Mouse (Mus musculus): ENCODE data around the gene Fndc8. TPM values are rescaled to one million over a fixed set of nuclear protein-coding genes. Genes with fewer than 3 reads are reported as not detected.

Gene Fndc8
- polyA plus RNA-seq, 1 experiment: not detected

- no peak for TF ChIP-seq GATA1 (IDR thresholded peaks at IDR 0.05; ENCODE audit: low read length)
These were observed 37.1 kb downstream of the Fndc8 start for GRCm38 (mm10) chr11:82928897-82929632.

GRCm38 (mm10) chr11:82929633-82929950 lies 37.7 kb downstream of the Fndc8 start:
- TF ChIP-seq GATA1 (IDR thresholded peaks at IDR 0.05; ENCODE audit: low read length): no peak

GRCm38 (mm10) chr11:82933186-82933585 lies 41.3 kb downstream of the Fndc8 start:
- TF ChIP-seq GATA1 (IDR thresholded peaks at IDR 0.05; ENCODE audit: low read length): no peak

- TF ChIP-seq GATA1 (IDR thresholded peaks at IDR 0.05; ENCODE audit: low read length): no peak
These were observed 51.4 kb downstream of the Fndc8 start for GRCm38 (mm10) chr11:82943336-82943735.

- TF ChIP-seq GATA1 (IDR thresholded peaks at IDR 0.05; ENCODE audit: low read length): no peak
These were observed 53.7 kb downstream of the Fndc8 start for GRCm38 (mm10) chr11:82945636-82946035.

GRCm38 (mm10) chr11:82947457-82947856 lies 55.5 kb downstream of the Fndc8 start:
- TF ChIP-seq GATA1 (IDR thresholded peaks at IDR 0.05; ENCODE audit: low read length): no peak

- no peak for TF ChIP-seq GATA1 (IDR thresholded peaks at IDR 0.05; ENCODE audit: low read length)
These were observed 57.1 kb downstream of the Fndc8 start for GRCm38 (mm10) chr11:82949036-82949435.

Other genes with a start within 250 kb of the Fndc8 start
- gene Cct6b, start 127.8 kb upstream of the Fndc8 start, polyA plus RNA-seq (2012): 0.13 and 0.35 TPM in 2 replicates
- gene Zfp830, start 127.8 kb upstream of the Fndc8 start, polyA plus RNA-seq (2012): 23.6 and 23.8 TPM in 2 replicates
- gene Lig3, start 111.0 kb upstream of the Fndc8 start, polyA plus RNA-seq (2012): 86.4 and 98.4 TPM in 2 replicates
- gene Rffl, start 20.9 kb upstream of the Fndc8 start, polyA plus RNA-seq (2012): 21.3 and 59.6 TPM in 2 replicates
- gene Rad51d, start 1.5 kb upstream of the Fndc8 start, polyA plus RNA-seq (2012): 10.4 and 13.9 TPM in 2 replicates
- gene Nle1, start 16.3 kb downstream of the Fndc8 start, polyA plus RNA-seq (2012): 117 and 127 TPM in 2 replicates
- gene Unc45b, start 18.4 kb downstream of the Fndc8 start, polyA plus RNA-seq (2012): 0.01 and 0.04 TPM in 2 replicates
- gene Slfn5, start 59.2 kb downstream of the Fndc8 start, polyA plus RNA-seq (2012): 0.01 TPM in 1 of 2 replicates, not detected in the other
- 0.01 TPM in 1 of 2 replicates, not detected in the other for gene Slfn9, start 99.7 kb downstream of the Fndc8 start, polyA plus RNA-seq (2012)
- gene Slfn8, start 128.7 kb downstream of the Fndc8 start, polyA plus RNA-seq (2012): 0.06 TPM in 1 of 2 replicates, not detected in the other
- gene Slfn2, start 173.0 kb downstream of the Fndc8 start, polyA plus RNA-seq (2012): 0.37 and 0.83 TPM in 2 replicates
- gene Slfn1, start 224.7 kb downstream of the Fndc8 start, polyA plus RNA-seq (2012): not detected in 2 replicates

Data from G1E-ER4 (cell line).